Mouse (Mus musculus): ENCODE data around the gene Mrgprd.

GRCm38 (mm10) chr7:145323607-145324006 lies 9.0 kb downstream of the Mrgprd start:
- no peak for TF ChIP-seq CTCF (IDR thresholded peaks at IDR 0.05; ENCODE audit: extremely low read depth, insufficient read depth, insufficient read length, insufficient replicate concordance)
- TF ChIP-seq POLR2A (IDR thresholded peaks at IDR 0.05; ENCODE audit: low read depth, low read length) = no peak
